Mouse (Mus musculus) right cerebral cortex, postnatal 4 days (tissue): ENCODE measurements around the gene Pex11g.
A peak's percentile ranks its signal among the peaks of the same experiment; 100 is the strongest.

Experiments used
- DNase-seq: peaks from one replicate; pipeline ENCODE4 v3.0.0-alpha.2; 2022

The Pex11g gene

GRCm38 (mm10) chr8:3467006-3467885 is at the start of gene Pex11g:
TSS of gene Pex11g (minus strand) at chr8:3467680.
- DNase-seq: peak; percentile 86

- peak; percentile 67 for DNase-seq
Observed at GRCm38 (mm10) chr8:3517117-3517495, 49.6 kb upstream of the Pex11g start.

- peak; percentile 88 for DNase-seq
Observed at GRCm38 (mm10) chr8:3516450-3517116, 49.1 kb upstream of the Pex11g start.

DNA sequence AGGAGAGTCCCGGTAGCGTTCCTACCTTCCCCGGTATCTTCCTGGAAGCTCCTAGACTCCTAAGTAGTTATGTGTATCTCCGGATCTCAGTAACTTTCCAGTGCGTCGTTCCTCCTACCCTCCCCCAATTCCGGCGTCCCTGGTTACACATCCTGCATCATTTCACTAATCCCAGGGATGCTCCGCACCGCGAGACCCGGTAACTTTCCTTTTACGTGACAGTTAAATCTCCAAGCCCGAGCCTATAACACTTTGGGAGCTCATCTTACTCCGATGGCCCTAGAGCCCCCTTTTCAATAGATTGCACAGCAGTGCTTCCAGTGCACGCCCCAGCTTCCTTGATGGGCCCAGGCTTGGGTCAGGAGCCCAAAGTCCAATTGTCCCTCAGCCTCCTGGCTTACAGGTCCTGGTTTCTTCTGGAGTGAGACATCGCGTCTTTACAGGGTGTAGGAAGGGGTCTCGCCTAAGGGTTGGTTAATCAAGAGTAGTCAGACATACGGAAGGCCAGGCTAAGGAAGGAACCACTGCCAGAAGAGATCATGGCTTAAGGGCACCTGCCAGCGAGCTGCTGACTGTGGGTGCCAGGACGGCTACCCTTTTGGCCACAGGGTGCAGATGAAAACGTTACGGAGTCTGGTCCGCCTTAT is 48.4 kb upstream of the Pex11g start:
- peak; percentile 52 for DNase-seq

DNA sequence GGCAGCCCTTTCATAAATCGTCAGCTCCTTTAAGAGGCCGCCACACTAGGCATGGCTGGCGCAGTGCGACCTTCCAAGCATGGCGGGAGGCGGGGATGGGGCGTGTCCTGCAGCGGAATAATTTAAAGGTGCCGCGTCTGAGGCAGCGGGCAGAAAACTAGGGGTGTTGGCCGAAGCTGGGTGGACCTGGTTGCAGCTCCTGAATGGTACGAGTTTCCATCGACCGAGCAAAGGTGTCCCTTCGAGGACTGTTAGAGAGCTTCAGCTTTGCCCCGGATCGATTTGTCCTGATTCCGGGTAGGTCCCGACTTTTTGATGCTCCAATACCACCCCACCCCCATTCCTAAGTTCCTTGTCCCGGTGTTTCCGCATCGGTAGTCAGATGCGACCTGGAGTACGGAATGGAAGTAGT is 47.8 kb upstream of the Pex11g start, which contains the start of gene Pnpla6:
TSS of gene Pnpla6 (plus strand) at position 125 of the 412 bp plus-strand sequence.
- DNase-seq: peak; percentile 83

- DNase-seq: no peak
Observed at GRCm38 (mm10) chr8:3514681-3515247, 47.3 kb upstream of the Pex11g start.

- DNase-seq: no peak
Observed at GRCm38 (mm10) chr8:3507979-3508754, 40.7 kb upstream of the Pex11g start.

GRCm38 (mm10) chr8:3502217-3502616 is 34.7 kb upstream of the Pex11g start:
- DNase-seq: no peak

DNA sequence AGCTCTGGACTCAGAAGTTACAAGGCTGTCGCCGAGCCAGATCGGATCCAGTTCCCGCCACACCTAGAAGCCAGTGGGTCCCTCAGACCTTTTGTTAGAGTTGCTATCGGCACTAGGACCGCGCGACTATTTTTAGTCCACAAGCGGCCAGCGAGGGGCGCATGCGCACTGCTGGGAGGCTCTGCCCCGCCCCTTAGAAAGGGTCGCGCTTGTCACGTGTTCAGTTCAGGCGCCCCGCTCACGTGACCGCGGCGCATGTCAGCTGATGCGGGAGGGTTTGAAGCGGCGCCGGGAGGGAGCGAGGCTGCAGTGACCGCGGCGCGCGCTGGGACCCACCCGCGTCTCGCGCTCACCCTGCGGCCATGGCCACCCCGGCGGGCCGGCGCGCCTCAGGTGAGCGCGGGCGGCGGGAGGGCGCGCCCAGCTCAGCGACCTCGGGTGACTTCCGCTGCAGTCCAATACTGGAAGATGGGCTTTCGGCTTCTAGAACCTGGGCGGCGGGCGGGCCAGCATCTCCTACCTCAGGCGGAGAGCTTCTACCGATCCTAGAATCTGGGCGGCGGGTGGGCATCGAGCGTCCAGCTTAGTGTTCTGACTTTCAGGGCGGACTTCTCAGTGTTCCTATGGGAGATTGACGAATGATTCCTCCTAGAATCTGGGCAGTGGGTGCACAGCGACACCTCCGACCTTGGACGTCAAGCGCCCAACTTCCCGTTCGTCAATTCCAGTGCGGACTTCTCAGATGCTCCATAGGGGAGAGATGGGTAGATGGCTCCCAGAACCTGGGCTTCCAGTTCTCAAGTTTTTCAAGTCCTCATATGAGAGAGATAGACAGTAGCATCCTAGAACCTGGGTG is 33.0 kb upstream of the Pex11g start, which contains the start of gene Mcoln1:
TSS of gene Mcoln1 (plus strand) at position 223 of the 856 bp plus-strand sequence.
- peak; percentile 97 for DNase-seq

DNA sequence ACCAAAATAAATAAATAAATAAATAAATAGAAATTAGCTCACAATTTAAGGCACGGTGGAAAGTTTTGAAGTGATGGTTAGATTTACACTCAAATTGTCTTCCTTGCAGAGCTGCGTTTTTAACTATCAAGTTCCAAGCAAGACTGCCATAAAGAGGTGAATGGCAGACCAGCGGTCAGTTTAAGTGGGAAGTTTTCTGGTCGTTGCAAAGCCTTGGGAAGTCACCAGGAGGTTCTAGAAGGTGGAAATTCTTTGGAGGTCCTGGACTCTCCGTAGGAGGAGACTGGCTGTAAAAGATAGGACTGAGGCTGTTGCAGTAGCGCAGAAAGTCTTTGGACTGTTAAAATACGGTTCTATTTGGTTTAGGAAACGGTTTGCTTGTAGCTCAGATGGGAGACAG is 32.3 kb upstream of the Pex11g start:
- DNase-seq: no peak

- no peak for DNase-seq
Observed at GRCm38 (mm10) chr8:3498583-3498982, 31.1 kb upstream of the Pex11g start.

DNA sequence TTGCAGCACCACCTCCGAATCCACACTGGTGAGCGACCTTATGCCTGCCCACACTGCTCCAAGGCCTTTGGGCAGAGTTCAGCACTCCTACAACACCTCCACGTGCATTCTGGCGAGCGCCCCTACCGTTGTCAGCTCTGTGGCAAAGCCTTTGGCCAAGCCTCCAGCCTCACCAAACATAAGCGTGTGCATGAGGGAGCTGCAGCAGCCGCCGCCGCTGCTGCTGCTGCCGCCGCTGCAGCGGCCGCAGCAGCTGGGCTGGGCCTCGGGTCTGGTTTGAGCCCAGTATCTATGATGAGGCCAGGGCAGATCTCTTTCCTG is 28.9 kb upstream of the Pex11g start:
- DNase-seq: no peak

DNA sequence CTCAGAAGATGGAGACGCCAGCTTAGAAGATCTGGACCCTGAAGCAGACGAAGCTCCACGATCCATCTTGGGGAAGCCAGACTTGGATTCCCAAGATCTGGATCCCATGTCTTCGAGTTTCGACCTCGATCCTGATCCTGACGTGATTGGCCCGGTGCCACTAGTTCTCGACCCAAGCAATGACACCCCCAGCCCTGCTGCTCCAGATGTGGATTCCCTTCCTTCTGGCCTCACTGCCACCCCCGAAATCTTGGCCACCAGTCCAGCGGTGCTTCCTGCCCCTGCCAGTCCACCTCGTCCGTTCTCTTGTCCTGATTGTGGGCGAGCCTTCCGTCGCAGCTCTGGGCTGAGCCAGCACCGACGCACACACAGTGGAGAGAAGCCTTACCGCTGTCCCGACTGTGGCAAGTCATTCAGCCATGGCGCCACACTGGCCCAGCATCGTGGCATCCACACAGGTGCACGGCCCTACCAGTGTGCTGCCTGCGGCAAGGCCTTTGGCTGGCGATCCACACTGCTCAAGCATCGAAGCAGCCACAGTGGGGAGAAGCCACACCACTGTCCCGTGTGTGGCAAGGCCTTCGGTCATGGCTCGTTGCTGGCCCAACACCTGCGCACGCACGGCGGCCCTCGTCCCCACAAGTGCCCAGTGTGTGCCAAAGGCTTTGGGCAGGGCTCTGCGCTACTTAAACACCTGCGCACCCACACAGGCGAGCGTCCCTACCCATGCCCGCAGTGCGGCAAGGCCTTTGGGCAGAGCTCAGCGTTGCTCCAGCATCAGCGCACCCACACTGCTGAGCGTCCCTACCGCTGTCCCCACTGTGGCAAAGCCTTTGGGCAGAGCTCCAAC is 28.3 kb upstream of the Pex11g start:
- DNase-seq: peak; percentile 30

DNA sequence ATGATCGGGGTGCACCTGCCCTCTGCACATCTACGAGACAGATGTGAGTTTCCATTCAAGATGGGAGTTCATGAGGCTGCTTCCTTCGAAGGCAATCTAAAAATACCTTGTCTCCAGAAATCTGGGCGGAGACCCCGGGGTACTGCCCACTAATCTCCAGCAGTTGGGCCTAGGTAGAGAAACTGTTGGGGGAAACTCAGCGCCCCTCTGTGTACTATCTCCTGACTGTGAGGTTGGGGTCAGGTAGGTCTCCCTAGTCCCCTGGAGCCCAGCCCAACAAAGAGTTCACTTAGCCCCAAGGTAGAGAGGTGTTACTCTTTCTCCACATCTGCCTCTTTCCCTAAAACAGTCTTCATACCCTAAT is 26.3 kb upstream of the Pex11g start:
- no peak for DNase-seq

- DNase-seq: peak; percentile 80
Observed at GRCm38 (mm10) chr8:3492901-3493844, 25.7 kb upstream of the Pex11g start, which contains the start of gene Zfp358. TSS of gene Zfp358 (plus strand) at chr8:3493138.

DNA sequence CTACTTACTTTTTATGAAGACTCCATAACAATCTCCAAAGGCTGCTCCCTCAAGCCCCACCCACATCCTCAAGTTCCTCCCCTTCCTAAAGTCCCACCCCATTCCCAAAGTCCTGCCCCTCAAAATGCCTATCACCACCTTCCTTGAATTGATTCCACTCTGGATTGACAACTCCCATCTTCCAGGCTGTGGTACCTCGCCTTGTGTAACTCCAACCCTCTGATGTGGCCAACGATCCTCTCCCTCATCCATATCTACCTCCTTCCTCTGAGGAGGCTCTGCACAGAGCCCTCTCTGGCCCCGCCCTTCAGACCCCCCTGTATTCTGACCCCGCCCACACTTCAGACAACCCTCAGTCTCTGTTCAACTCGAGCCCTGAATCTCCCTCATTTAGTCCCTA is 17.7 kb upstream of the Pex11g start:
- DNase-seq: no peak

- no peak for DNase-seq
Observed at GRCm38 (mm10) chr8:3483546-3483945, 16.1 kb upstream of the Pex11g start.

DNA sequence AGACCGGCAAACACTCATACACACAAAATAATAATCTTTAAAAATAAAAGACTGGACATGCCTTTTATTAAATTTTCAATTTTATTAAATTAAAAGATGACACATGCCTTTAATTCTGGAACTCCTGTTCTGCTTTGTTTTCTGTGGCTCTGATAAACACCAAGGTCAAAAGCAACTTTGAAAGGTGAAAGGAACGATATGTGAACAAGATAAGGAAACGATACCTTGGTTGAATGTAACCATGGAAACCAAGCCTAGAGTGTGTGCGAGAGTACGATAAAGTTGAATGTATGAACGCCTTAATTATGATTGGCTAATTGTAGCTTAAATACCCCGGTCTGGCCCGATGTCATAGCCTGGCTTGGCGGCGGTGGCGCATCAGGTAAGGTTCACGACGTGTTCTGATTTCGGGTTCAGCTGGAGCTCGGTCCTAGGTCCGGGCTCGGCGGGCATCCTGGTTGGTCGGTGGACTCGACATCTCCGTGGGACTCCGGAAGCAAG is 14.8 kb upstream of the Pex11g start:
- DNase-seq: no peak

DNA sequence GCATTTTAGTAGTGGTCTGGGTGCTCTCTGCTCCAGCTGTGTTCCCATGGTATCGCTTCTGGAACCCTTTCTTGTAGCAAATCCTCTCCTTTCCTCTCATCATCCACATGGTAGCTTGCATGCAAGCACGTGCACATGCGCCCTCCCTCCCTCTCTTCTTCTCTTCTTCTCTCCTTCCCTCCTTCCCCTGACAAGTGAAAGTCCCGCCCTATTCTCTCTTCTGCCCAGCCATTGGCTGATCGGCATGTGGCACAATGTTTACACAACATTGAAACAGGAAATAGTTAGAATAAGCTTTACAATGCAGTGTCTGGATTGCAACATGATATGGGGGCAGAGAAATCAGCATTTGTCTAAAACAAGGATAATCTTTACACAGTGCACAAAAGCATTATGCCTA is 14.1 kb upstream of the Pex11g start:
- DNase-seq: no peak
